Mouse (Mus musculus) erythroblast, adult 5-6 weeks (primary cell): ENCODE measurements at regions not wholly inside any gene's neighbourhood (a gene's known extent, or its start where the extent isn't known, plus 50 kb on each side); places are given as distances from the start of the nearest gene placed in this dataset.

Experiments
- ATAC-seq: replicated peaks from 2 replicates; pipeline ENCODE4 v1.8.0; 2016; ENCODE audit warnings: moderate number of reproducible peaks, mild to moderate bottlenecking, moderate TSS enrichment, inconsistent platforms; ENCODE audit not compliant: poor library complexity, low FRiP score, severe bottlenecking

DNA sequence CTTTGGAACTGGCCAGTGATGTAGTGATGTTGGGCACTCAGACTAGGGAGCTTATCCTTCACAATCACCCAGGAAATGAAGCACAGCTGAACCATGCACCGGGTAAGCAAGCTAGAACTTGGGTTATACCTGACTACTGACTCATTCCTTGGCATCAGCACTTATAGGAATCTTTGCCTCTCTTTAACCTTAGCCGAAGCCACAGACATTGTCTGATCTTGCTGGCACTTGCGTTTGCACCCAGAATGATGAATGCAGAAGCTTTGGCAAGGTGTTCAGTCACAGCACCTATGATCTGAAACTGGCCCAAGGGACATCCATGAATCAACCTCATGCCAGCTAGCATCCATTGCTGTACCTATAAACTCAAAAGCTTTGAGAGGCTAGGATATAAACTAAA is 529.0 kb upstream of the Sox9 start:
- ATAC-seq = no peak

GRCm38 (mm10) chr11:112256326-112256725 is 525.7 kb upstream of the Sox9 start:
- no peak for ATAC-seq

DNA sequence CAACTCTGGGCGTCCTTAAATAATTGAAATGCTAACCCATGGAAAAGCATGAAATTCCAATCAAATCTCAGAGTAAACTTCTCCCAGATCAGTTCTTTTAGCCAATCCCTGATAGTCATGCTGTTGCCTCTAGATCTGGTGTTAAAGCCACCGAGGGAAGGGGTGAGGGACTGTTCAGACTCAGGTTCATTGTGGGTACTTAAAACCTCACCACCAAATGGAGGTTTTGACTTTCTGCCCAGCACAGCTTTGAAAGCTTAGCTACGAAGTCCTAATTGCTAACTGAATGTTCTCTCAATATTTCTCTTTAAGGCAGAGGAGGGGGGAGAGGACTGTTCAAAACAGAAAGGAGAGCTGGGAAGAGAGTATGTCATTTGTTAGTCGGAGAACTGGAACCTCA is 517.9 kb upstream of the Sox9 start:
- ATAC-seq = no peak

GRCm38 (mm10) chr11:112270911-112271310 is 511.1 kb upstream of the Sox9 start:
- ATAC-seq = no peak

DNA sequence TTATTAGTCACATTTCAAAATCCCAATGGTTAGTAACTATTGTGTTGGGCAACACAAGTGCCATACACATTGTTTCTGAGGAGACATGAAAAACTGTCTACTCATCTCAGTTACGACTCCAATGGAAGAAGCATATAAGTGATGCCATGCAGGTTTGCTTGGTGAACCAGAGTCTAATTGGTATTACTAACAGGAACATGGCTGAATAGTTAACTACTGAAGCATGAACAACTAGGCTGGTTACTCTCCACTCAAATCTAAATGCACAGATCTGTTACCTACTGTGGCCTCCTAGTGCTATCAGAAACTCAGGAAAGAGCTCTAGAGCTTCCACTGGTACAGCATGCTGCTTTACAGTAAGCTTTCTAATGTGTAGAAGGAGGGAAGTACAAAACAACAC is 503.5 kb upstream of the Sox9 start:
- no peak for ATAC-seq

- ATAC-seq = no peak
Observed at GRCm38 (mm10) chr11:112282911-112283310, 499.1 kb upstream of the Sox9 start.

- ATAC-seq = no peak
Observed at GRCm38 (mm10) chr11:112298901-112299341, 483.1 kb upstream of the Sox9 start.

DNA sequence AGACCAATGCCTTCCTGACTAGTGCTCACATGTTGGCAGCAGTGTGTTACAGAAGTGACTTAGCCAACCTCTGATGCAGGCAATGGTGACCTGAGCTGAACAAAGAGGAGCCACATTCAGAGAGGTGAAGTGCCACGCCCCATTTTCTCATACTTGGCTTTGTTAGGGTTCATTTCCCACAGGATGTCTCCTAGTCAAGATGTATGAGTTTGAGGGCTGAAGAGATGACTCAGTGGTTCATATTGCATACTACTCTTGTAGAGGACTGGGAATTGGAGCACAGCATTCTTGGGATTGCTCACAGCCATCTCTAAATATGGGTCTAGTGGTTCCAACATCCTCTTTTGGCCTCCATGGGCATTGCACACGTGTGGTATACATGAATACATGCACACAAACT is 478.9 kb upstream of the Sox9 start:
- ATAC-seq = no peak

- ATAC-seq = no peak
Observed at GRCm38 (mm10) chr11:112325850-112326249, 456.2 kb upstream of the Sox9 start.

- no peak for ATAC-seq
Observed at GRCm38 (mm10) chr11:112327606-112328005, 454.4 kb upstream of the Sox9 start.

GRCm38 (mm10) chr11:112345133-112345532 is 436.9 kb upstream of the Sox9 start:
- ATAC-seq = no peak

- ATAC-seq = no peak
Observed at GRCm38 (mm10) chr11:112345586-112345985, 436.4 kb upstream of the Sox9 start.

- no peak for ATAC-seq
Observed at GRCm38 (mm10) chr11:112346089-112346488, 435.9 kb upstream of the Sox9 start.

DNA sequence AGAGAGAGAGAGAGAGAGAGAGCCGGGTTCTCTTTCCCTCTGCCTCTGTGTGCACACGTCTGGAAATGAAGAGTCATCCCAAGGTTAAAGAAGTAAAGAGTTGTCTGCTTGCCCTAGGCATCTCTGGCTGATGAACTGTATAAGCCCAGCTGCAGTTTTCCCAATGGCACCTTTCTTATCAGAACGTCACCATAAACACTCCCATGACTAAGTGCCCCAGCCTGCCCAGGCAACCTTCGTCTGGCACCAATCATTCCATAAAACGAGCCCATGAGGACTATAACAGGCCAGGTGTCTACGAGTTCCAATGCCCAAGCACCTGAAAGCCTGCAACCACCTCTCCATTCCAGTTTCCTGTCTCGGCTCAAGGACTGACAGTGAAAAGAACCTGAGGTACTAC is 435.5 kb upstream of the Sox9 start:
- no peak for ATAC-seq

GRCm38 (mm10) chr11:112355311-112355710 is 426.7 kb upstream of the Sox9 start:
- no peak for ATAC-seq

DNA sequence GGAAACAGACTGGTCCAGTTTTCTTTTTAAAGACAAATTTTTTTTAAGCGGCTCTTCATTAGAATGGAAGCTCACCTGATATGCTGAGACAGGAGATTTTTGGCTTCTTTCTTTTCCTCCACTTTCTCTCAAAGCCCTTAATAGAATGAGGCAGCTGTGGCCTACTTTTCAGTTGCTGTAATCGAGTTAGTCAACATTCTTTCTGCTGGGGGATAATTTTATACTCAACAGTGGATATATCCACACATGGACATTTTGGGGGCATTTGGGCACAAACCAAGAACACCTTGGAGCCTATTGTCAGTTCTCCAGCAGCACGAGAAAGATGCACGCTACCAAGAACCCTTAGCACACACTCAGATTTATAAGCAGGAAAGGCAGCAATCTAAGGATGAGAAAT is 415.3 kb upstream of the Sox9 start:
- ATAC-seq = no peak

GRCm38 (mm10) chr11:112370941-112371340 is 411.1 kb upstream of the Sox9 start:
- no peak for ATAC-seq

- ATAC-seq = no peak
Observed at GRCm38 (mm10) chr11:112400069-112400468, 382.0 kb upstream of the Sox9 start.

GRCm38 (mm10) chr11:112407681-112408080 is 374.3 kb upstream of the Sox9 start:
- no peak for ATAC-seq

DNA sequence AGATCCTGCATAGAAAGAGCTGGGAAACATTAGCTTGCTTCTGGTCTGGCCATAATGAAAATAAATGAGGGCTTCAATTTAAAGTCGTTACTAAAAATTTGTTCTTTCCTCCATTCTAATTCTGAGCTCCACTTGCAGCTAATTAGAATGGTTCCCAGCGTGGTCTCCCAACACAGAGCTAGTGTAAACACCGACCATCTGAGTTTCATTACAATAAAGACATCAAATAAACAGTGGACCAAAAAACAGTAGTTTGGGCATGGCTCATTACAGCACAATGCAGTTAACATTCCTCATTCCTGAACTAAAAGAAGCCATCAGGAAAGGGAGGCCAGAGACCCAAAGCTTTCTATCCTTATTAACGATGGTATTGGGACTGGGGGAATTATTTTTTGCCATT is 369.6 kb upstream of the Sox9 start:
- no peak for ATAC-seq

DNA sequence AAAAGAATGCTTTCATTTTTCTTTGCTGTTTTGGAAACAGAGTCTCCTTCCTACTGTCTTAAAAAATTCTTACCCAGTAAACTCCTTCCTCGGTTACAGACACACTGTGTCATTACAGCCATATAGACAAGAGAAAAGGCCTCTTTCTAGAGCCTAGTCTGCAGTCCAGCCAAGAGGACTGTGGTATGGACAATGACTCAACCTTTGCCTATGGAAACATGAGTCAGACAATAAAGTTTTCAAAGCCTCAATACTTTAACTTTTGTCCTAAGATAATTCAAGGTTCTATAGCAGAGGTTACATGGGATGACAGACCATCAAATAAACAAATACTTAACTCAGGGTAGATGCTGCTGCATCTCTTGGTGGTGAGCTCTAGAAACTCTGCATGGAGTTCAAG is 339.4 kb upstream of the Sox9 start:
- no peak for ATAC-seq

DNA sequence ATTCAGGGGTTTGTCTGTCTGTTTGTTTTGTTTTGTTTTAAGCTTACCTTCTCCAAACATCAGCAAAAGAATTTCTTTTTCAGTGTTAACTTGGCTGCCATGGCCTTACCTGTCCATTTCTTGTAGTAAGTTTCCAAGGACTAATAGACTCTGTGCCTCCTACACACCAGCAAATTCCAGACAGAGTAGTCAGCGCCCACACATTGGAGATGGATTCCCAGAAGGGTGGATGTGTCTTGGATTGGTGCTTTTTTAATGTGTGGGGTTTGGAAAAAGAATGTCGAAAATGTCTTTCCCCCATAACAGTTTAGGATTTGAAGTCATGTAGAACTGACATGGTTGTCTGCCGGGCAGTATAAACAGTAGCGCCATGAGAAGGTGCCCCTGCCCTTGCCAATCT is 338.1 kb upstream of the Sox9 start:
- no peak for ATAC-seq

DNA sequence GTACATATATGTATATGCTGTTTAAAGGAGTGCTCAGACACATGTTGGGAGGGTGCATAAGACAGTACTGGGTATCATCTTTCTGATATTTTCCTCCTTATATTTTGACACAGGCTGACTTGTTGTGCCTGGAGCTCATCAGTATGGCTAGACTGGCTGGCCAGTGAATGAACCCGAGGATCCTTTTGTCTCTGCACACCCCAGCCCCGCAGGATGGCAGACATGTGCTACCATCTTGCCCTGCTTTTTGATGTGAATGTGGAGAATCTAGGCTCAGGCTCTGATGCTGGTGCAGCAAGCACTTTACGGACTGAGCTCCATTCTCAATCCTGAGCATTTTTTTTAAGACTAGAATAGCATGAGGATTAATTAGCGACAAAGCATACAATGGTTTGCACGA is 332.4 kb upstream of the Sox9 start:
- no peak for ATAC-seq
